Mouse (Mus musculus): ENCODE results near the gene Cfap298. TPM values are rescaled to one million over a fixed set of nuclear protein-coding genes. Genes with fewer than 3 reads are reported as not detected.

Cfap298 gene
- 33.2 and 39.9 TPM in 2 replicates for polyA plus RNA-seq (2015; fragmentation: Nextera tagmentation; extraction: Ambion mirVana)

GRCm38 (mm10) chr16:90934687-90935328, at the start of gene Cfap298:
Gene Cfap298 (minus strand): TSS chr16:90935114.
- H3K4me2 ChIP-seq = peak within 1 kb of the TSS; percentile 94
- peak within 1 kb of the TSS; percentile 84 for H3K4me3 ChIP-seq (replicated peaks)
- H3K4me1 ChIP-seq (replicated peaks) = peaks cover 15% of the 10 kb centered on the region
- WGBS (ENCODE audit: insufficient replicate concordance) = under 1% methylated on average over 56 of the region's 56 CpGs
- no peaks in the 10 kb centered on the region for H3K9me3 ChIP-seq (replicated peaks)
- H3K27ac ChIP-seq = peak within 1 kb of the TSS; percentile 82
- DNase-seq (peak; percentile 80), ATAC-seq (ENCODE audit: low read depth) (peak; percentile 93)
- no peaks in the 10 kb centered on the region for H3K27me3 ChIP-seq
- H3K36me3 ChIP-seq = peaks cover 26% of the 10 kb centered on the region
- peak within 1 kb of the TSS; percentile 87 for H3K9ac ChIP-seq

GRCm38 (mm10) chr16:90971004-90971403, 36.1 kb upstream of the Cfap298 start:
- peaks cover 60% of the 10 kb centered on the region for H3K36me3 ChIP-seq
- no peak overlapping the region for H3K27ac ChIP-seq

GRCm38 (mm10) chr16:90966241-90966640, 31.3 kb upstream of the Cfap298 start:
- no peak overlapping the region for H3K9ac ChIP-seq
- H3K27me3 ChIP-seq = no peaks in the 10 kb centered on the region
- no peaks in the 10 kb centered on the region for H3K9me3 ChIP-seq (replicated peaks)
- H3K27ac ChIP-seq = no peak overlapping the region; the same call in 1 of the 2 replicates
- H3K4me1 ChIP-seq (replicated peaks) = peaks cover 36% of the 10 kb centered on the region
- DNase-seq (no peak), ATAC-seq (ENCODE audit: low read depth) (no peak)
- H3K4me2 ChIP-seq = no peak overlapping the region
- peaks cover 60% of the 10 kb centered on the region for H3K36me3 ChIP-seq
- no peak overlapping the region for H3K4me3 ChIP-seq (replicated peaks)
- 87% methylated on average over 4 of the region's 4 CpGs for WGBS (ENCODE audit: insufficient replicate concordance)

More at GRCm38 (mm10) chr16:90971004-90971403, 36.1 kb upstream of the Cfap298 start:
- WGBS (ENCODE audit: insufficient replicate concordance) = 85% methylated on average over 6 of the region's 6 CpGs
- Histone ChIP-seq H3K4me2 (no peak overlapping the region), H3K27me3 (no peaks in the 10 kb centered on the region), H3K4me3 (replicated peaks) (no peak overlapping the region), H3K9me3 (replicated peaks) (no peaks in the 10 kb centered on the region), H3K9ac (no peak overlapping the region), H3K4me1 (replicated peaks) (peaks cover 4% of the 10 kb centered on the region)
- no peak for ATAC-seq (ENCODE audit: low read depth)
- no peak for DNase-seq

GRCm38 (mm10) chr16:90964302-90964701, 29.4 kb upstream of the Cfap298 start:
- Histone ChIP-seq H3K4me2 (peak overlapping the region; percentile 61), H3K9me3 (replicated peaks) (no peaks in the 10 kb centered on the region), H3K27me3 (no peaks in the 10 kb centered on the region), H3K4me1 (replicated peaks) (peaks cover 36% of the 10 kb centered on the region), H3K36me3 (peaks cover 63% of the 10 kb centered on the region), H3K27ac (peak overlapping the region; percentile 88), H3K4me3 (replicated peaks) (0 out of 2 replicates have a peak overlapping the region, but pooled peaks have one; percentile 1), H3K9ac (peak overlapping the region; percentile 44)
- DNase-seq (peak; percentile 82), ATAC-seq (ENCODE audit: low read depth) (peak; percentile 99)
- WGBS (ENCODE audit: insufficient replicate concordance) = 23% methylated on average over 10 of the region's 10 CpGs

GRCm38 (mm10) chr16:90963866-90964265, 29.0 kb upstream of the Cfap298 start:
- peaks cover 63% of the 10 kb centered on the region for H3K36me3 ChIP-seq
- peak; percentile 34 for DNase-seq
- ATAC-seq (ENCODE audit: low read depth) = peak; percentile 75
- H3K9ac ChIP-seq = peak overlapping the region; percentile 44
- no peaks in the 10 kb centered on the region for H3K9me3 ChIP-seq (replicated peaks)
- WGBS (ENCODE audit: insufficient replicate concordance) = 57% methylated on average over 10 of the region's 10 CpGs
- no peaks in the 10 kb centered on the region for H3K27me3 ChIP-seq
- peaks cover 36% of the 10 kb centered on the region for H3K4me1 ChIP-seq (replicated peaks)
- H3K4me3 ChIP-seq (replicated peaks) = 0 out of 2 replicates have a peak overlapping the region, but pooled peaks have one; percentile 1
- H3K4me2 ChIP-seq = peak overlapping the region; percentile 61
- peak overlapping the region; percentile 88 for H3K27ac ChIP-seq

- WGBS (ENCODE audit: insufficient replicate concordance) = 92% methylated on average over 4 of the region's 4 CpGs
- H3K4me1 ChIP-seq (replicated peaks) = peaks cover 36% of the 10 kb centered on the region
- H3K27ac ChIP-seq = peak overlapping the region; percentile 88
- ATAC-seq (ENCODE audit: low read depth) (no peak), DNase-seq (no peak)
- H3K4me2 ChIP-seq = peak overlapping the region; percentile 61
- H3K36me3 ChIP-seq = peaks cover 63% of the 10 kb centered on the region
- H3K4me3 ChIP-seq (replicated peaks) = no peak overlapping the region
- no peaks in the 10 kb centered on the region for H3K9me3 ChIP-seq (replicated peaks)
- H3K27me3 ChIP-seq = no peaks in the 10 kb centered on the region
- H3K9ac ChIP-seq = peak overlapping the region; percentile 44
Measured at GRCm38 (mm10) chr16:90963231-90963630, 28.3 kb upstream of the Cfap298 start.

GRCm38 (mm10) chr16:90958301-90959085, 23.6 kb upstream of the Cfap298 start:
- H3K27me3 ChIP-seq = no peaks in the 10 kb centered on the region
- ATAC-seq (ENCODE audit: low read depth) (no peak), DNase-seq (no peak)
- WGBS (ENCODE audit: insufficient replicate concordance) = 85% methylated on average over 5 of the region's 5 CpGs
- no peak overlapping the region for H3K9ac ChIP-seq
- H3K27ac ChIP-seq = no peak overlapping the region
- peaks cover 70% of the 10 kb centered on the region for H3K36me3 ChIP-seq
- H3K4me2 ChIP-seq = no peak overlapping the region
- peaks cover 10% of the 10 kb centered on the region for H3K4me1 ChIP-seq (replicated peaks)
- no peaks in the 10 kb centered on the region for H3K9me3 ChIP-seq (replicated peaks)
- no peak overlapping the region for H3K4me3 ChIP-seq (replicated peaks)

GRCm38 (mm10) chr16:90955494-90955893, 20.6 kb upstream of the Cfap298 start:
- Histone ChIP-seq H3K4me1 (replicated peaks) (peaks cover 10% of the 10 kb centered on the region; the same call in 1 of the 2 replicates), H3K27me3 (no peaks in the 10 kb centered on the region), H3K27ac (no peak overlapping the region), H3K4me3 (replicated peaks) (no peak overlapping the region), H3K36me3 (peaks cover 83% of the 10 kb centered on the region), H3K9ac (no peak overlapping the region), H3K9me3 (replicated peaks) (no peaks in the 10 kb centered on the region), H3K4me2 (no peak overlapping the region)
- 86% methylated on average over 6 of the region's 6 CpGs for WGBS (ENCODE audit: insufficient replicate concordance)
- ATAC-seq (ENCODE audit: low read depth) (no peak), DNase-seq (no peak)

- H3K4me1 ChIP-seq (replicated peaks) = peaks cover 10% of the 10 kb centered on the region; the same call in 1 of the 2 replicates
- DNase-seq (peak; percentile 18), ATAC-seq (ENCODE audit: low read depth) (no peak)
- H3K9me3 ChIP-seq (replicated peaks) = no peaks in the 10 kb centered on the region
- no peaks in the 10 kb centered on the region for H3K27me3 ChIP-seq
- WGBS (ENCODE audit: insufficient replicate concordance) = 81% methylated on average over 6 of the region's 6 CpGs
- no peak overlapping the region for H3K27ac ChIP-seq
- peaks cover 76% of the 10 kb centered on the region for H3K36me3 ChIP-seq
- H3K4me2 ChIP-seq = no peak overlapping the region
- H3K9ac ChIP-seq = no peak overlapping the region
- H3K4me3 ChIP-seq (replicated peaks) = no peak overlapping the region
Measured at GRCm38 (mm10) chr16:90953770-90954169, 18.9 kb upstream of the Cfap298 start.

GRCm38 (mm10) chr16:90953147-90953546, 18.2 kb upstream of the Cfap298 start:
- no peaks in the 10 kb centered on the region for H3K27me3 ChIP-seq
- DNase-seq = no peak
- no peak for ATAC-seq (ENCODE audit: low read depth)
- WGBS (ENCODE audit: insufficient replicate concordance) = 85% methylated on average over 9 of the region's 9 CpGs
- no peak overlapping the region for H3K27ac ChIP-seq
- no peak overlapping the region for H3K4me2 ChIP-seq
- no peak overlapping the region for H3K4me3 ChIP-seq (replicated peaks)
- H3K4me1 ChIP-seq (replicated peaks) = peaks cover 10% of the 10 kb centered on the region; the same call in 1 of the 2 replicates
- H3K9ac ChIP-seq = no peak overlapping the region
- H3K9me3 ChIP-seq (replicated peaks) = no peaks in the 10 kb centered on the region
- H3K36me3 ChIP-seq = peaks cover 70% of the 10 kb centered on the region

GRCm38 (mm10) chr16:90950354-90950963, 15.5 kb upstream of the Cfap298 start:
- ATAC-seq (ENCODE audit: low read depth) (no peak), DNase-seq (no peak)
- peaks cover 10% of the 10 kb centered on the region; the same call in 1 of the 2 replicates for H3K4me1 ChIP-seq (replicated peaks)
- H3K36me3 ChIP-seq = peaks cover 66% of the 10 kb centered on the region
- H3K9ac ChIP-seq = 0 out of 2 replicates have a peak overlapping the region, but pooled peaks have one; percentile 2
- H3K9me3 ChIP-seq (replicated peaks) = no peaks in the 10 kb centered on the region
- no peak overlapping the region for H3K4me2 ChIP-seq
- 45% methylated on average over 17 of the region's 17 CpGs for WGBS (ENCODE audit: insufficient replicate concordance)
- H3K27ac ChIP-seq = no peak overlapping the region
- no peaks in the 10 kb centered on the region for H3K27me3 ChIP-seq
- H3K4me3 ChIP-seq (replicated peaks) = no peak overlapping the region

Measured in liver, embryonic 13.5 days (tissue).